Mouse (Mus musculus): ENCODE results near the gene Nudcd3. TPM values are rescaled to one million over a fixed set of nuclear protein-coding genes. Genes with fewer than 3 reads are reported as not detected.

The Nudcd3 gene
- total RNA-seq, 4 experiments from 2014 or later, result 69.6 to 92.4 (median 82.8) TPM

- no peak for DNase-seq
Observed at GRCm38 (mm10) chr11:6177781-6178420, 22.3 kb downstream of the Nudcd3 start.

- DNase-seq, result no peak
Observed at GRCm38 (mm10) chr11:6175506-6175905, 24.7 kb downstream of the Nudcd3 start.

DNA sequence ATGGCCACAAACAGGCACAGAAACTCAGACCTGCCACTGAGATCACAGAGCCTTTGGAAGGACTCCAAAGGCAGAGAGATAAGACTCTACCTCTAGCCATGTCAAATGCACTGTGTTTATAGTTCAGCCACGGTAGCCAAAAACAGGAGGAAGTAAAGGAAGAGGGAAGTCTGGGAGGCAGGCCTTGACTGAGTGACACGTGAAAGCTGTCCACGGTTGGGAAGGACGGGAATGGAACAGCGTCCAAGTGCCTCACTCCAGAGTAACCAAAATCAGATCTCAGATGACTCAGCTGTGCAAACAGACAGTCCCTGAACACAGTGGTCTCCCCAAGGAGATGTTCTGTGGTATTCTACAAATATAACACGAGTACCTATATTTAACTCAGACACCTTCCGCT, 25.5 kb downstream of the Nudcd3 start:
- peak; percentile 64 for DNase-seq

DNA sequence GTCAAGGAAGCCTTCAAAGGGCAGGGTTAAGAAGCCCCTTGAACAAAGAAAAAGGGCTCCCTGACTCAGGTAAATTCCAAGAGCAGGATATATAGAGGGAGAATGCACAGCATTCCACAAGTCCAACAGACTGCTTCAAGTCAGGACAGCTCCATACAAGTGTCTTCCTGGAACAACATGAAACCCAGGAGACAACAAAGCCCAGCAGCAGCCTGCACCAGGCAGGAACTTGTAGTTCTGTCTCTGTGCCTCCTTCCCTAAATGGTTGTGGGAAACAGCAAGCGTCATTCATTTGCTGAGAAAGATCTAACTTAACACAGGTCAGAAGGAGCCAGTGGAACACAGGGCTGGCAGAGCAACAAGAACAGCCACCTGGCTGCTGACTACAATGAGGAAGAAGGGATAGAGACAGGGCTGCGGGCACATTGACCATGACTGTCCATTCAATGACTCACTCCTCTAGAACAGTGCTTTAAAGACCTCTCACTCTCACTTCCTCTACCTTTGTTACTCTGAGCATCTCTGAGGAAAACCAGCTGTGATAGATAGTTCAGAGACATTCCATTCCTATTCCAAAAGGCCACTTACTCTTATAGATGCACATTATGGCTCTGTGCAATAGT, 31.1 kb downstream of the Nudcd3 start:
- DNase-seq, result no peak

- DNase-seq, result no peak
Observed at GRCm38 (mm10) chr11:6166351-6166750, 33.9 kb downstream of the Nudcd3 start.

DNA sequence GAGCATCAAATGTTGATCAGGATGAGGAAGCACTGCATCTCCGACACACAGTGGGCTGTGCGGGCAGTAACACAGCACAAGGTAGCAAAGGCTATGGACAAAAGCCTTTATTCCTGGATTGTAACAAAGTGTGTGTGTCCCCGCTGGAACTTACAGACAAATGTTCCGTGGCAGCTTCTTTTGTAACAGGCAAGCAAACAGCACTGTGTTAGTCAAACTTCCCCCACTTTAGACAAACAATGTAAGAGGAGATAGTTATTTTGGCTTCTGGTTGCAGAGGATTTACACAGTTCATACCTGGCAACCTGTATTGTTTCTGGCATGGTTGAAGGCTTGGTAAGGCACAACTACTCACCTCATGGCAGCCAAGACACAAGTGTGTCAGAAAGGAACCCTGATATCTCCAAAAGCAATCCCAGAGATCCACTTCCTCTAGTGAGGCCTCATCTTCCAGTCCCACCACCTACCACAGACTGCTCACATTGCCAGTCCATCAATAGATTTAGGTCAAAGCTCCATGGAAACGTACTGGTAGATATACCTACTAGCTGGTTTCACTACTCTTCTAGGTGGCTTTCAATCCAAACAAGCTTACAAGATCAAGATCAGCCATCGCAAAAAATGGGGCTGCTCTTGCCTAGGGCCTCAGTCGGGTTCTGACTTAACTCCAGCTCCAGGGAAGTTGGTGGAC, 34.7 kb downstream of the Nudcd3 start:
- no peak for DNase-seq

GRCm38 (mm10) chr11:6164781-6165180, 35.4 kb downstream of the Nudcd3 start:
- no peak for DNase-seq

- DNase-seq, result no peak
Observed at GRCm38 (mm10) chr11:6163706-6164105, 36.5 kb downstream of the Nudcd3 start.

- no peak for DNase-seq
Observed at GRCm38 (mm10) chr11:6163062-6163461, 37.2 kb downstream of the Nudcd3 start.

DNA sequence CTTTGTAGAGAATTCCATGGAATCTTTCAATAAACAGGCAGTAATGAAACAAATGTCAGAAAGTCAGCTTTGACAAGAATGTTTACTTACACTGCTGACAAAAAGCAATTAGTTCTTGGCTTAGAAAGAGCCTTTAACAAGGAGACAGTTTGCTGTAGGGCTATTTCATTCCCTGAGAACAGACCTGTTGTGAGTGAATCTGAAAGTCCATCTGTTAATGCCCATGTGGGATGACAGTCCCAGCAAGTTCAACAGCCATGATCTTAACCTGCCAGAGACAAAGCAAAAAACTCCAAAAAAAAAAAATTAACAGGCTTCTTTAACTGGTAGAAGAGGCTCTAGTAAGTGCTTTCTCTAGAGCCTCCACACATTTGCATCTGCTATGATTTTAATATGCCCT, 38.7 kb downstream of the Nudcd3 start:
- no peak for DNase-seq

DNA sequence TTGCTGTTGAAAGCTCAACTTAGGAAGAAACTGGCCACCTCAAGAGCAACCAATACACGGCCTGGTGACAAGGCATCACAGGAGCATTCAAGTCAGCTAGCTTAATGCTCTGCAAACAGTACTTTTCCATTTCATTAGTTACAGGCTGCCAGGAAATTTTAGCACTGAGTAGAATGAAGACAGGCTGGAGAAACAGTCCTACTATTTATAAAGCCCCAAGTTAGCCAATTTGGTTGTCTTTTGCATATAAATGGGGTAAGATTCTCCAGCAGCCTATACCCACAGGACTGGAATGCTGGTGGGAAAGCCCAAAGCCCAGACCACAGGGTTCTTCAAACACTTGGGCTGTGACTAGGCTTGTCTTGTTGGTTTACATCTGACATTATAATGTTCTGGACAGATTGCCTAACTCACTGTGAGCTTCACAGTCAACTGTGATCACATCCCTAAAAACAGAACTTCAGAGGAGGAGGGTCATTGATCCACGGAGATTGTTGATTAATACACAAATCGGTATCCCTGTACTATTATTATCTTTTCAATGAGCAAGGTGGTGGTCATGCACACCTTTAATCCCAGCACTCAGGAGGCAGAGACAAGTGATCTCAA, 39.4 kb downstream of the Nudcd3 start:
- no peak for DNase-seq

DNA sequence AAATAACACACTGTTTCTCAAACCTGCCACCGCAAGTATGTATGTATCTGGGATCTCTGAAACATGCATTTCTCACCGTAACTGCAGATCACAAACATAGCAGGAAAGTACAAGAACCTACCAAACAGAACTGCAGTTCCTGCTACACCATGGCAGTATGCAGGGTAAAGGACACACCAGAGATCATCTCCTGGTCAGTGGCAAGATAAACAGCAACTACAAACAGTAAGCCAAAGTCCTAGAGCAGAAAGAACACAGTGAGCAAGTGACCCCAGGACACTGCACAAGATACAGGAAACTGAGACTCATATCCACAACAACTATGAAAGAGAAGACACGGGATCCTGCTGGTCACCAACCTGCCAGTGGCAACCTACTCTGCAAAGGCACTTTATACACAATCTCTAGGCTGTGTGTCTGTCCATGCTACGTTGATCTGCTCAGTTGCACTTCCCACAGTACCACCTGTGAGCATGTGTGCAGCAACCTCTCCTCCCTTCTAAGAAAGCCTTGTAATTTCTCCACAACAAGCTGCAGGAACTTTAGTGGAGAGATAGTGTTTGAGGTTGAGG, 40.4 kb downstream of the Nudcd3 start:
- no peak for DNase-seq

DNA sequence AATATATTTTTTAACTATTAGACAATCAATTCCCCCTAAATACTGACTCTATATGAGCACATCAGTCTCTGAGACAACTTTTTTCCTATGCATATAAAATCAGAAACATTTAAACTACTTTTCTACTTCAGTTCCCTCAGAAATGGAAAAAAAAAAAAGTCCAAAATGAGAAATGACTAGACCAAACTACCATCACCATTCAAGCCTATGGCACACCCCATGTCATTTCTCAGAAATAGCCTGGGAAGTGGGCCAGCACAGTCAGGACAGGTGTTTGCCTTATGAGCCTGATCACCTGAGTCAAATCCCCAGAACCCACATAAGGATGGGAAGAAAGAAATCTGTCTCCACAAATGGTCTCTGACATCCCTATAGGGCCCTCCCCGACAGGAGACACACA, 41.7 kb downstream of the Nudcd3 start:
- DNase-seq, result no peak

GRCm38 (mm10) chr11:6157119-6157518, 43.1 kb downstream of the Nudcd3 start:
- no peak for DNase-seq

DNA sequence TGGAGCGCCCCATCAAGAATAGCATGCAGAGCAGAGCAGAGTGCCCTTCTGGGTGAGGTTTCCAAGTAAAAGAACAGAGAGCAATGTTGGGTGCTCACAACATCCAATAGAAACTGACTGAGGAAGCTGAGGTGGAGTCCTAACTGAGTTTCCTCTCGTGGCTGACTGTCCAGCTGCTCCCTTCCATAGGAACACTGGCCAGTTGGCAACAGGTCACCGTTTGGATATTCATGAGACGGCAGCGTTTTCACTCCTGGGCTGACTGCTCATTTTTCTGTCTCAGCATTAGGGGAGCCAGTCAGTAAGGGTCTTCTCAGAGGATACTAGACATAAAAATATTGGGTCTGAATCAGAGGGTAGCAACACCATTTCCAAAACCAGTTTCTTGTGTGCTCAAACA, 43.6 kb downstream of the Nudcd3 start:
- DNase-seq, result no peak

DNA sequence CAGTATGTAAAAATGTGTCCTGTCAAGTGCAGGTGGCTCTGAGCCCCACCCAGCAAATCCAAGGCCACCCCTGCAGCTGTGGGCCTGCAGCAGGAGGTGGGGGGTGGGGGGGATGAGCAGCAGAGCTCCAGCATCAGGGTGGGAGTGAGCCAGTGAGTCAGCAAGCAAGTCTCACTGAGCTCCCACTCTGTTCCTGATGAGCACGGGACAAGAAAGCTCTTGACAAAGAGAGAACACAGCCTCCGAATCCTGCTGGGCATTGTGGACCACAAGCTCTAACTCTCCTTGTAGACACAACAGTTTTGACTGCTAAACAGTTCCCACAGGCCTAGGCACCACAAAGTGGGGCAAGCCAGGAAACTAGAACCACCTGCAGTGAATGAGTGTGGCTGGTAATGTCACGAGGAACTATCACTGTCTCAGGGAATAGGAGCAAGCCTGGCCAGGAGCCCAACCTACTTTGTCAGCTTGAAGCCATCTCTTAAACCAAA, 46.0 kb downstream of the Nudcd3 start:
- DNase-seq, result no peak

DNA sequence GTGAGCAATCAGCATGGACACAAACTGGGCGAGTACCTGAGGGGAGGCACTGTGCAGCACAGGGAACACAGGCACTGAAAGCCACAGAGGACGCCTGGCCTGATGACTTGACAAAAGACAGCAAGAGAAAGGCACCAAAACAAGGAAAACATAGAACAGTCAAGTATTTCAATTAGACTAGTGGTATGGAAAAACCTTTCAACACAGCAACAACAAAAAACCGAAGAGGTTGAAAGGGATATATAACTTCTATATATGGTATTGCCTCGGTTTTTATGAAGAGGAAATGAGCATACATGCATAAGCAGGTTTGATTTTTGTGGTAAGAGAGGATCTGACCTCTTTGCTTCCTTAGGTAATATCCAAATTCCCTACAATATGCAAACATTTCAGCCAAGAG, 47.4 kb downstream of the Nudcd3 start:
- DNase-seq, result no peak

- no peak for DNase-seq
Observed at GRCm38 (mm10) chr11:6138233-6138950, 61.8 kb downstream of the Nudcd3 start.

- DNase-seq, result no peak
Observed at GRCm38 (mm10) chr11:6132886-6133285, 67.3 kb downstream of the Nudcd3 start.

DNA sequence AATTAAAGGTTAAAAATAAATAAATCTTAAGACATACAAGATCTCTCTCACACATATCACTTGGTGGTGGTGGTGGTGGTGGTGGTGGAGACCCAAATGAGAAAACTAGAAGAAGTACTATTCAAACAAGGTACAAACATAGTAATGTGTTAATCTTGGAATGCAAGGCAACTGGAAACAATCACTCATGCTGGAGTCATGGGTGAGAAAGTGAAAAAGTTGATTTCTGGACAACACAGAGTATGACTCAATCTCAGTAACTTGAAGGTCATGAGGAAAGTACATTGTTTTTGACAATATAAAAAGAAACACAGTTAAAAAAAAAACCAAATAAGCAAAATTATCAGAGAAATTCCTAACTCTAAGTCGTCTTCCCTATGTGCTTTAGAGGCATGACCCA, 69.6 kb downstream of the Nudcd3 start:
- no peak for DNase-seq

GRCm38 (mm10) chr11:6123605-6124120, 76.6 kb downstream of the Nudcd3 start:
- DNase-seq, result no peak

DNA sequence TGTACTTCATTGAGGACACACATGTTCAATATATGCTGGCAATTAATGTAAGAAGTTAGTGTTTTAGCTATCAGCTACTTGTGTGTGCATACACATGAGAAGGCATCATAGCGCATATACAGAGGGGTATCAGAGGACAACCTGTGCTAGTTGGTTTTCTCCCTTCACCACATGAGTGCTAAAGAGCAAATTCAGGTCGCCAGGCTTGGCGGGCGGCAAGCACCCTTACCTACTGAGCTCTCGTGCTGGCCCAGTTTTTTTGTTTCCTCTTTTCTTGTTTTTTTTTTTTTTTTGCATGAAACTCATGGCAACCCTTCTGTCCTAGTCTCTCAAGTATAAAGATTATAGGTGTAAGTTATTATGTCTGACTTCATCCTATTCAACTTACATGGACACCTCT, 77.6 kb downstream of the Nudcd3 start:
- DNase-seq, result no peak
